Mouse (Mus musculus): ENCODE results near the gene Rhox4g.
"Not testable (repeated sequence)": the region's sequence is repeated elsewhere in the genome, so short reads cannot be mapped to it uniquely, and the experiment has no call there.

Gene Rhox4g

GRCm38 (mm10) chrX:37651227-37651626, at the start of gene Rhox4g:
TSS of gene Rhox4g (minus strand) at chrX:37651327.
- not testable (repeated sequence) for DNase-seq

- DNase-seq = no peak
These were observed 41.1 kb upstream of the Rhox4g start for GRCm38 (mm10) chrX:37692261-37692660.

GRCm38 (mm10) chrX:37683031-37683715, 32.0 kb upstream of the Rhox4g start:
- no peak for DNase-seq

- DNase-seq = not testable (repeated sequence)
These were observed 22.1 kb upstream of the Rhox4g start, which contains the start of gene Rhox2h for GRCm38 (mm10) chrX:37673177-37673576. TSS of gene Rhox2h (minus strand) at chrX:37673277.

- DNase-seq = not testable (repeated sequence)
These were observed 17.5 kb upstream of the Rhox4g start, which contains the start of gene Rhox3h for GRCm38 (mm10) chrX:37668664-37669063. TSS of gene Rhox3h (minus strand) at chrX:37668764.

- DNase-seq = not testable (repeated sequence)
These were observed 7.8 kb downstream of the Rhox4g start, which contains the start of gene Rhox2g for GRCm38 (mm10) chrX:37643370-37643769. TSS of gene Rhox2g (minus strand) at chrX:37643470.

- not testable (repeated sequence) for DNase-seq
These were observed 22.6 kb downstream of the Rhox4g start, which contains the start of gene Rhox3g for GRCm38 (mm10) chrX:37628512-37628911. TSS of gene Rhox3g (minus strand) at chrX:37628612.

- DNase-seq = not testable (repeated sequence)
These were observed 43.5 kb downstream of the Rhox4g start, which contains the start of gene Rhox4f for GRCm38 (mm10) chrX:37607604-37608003. TSS of gene Rhox4f (minus strand) at chrX:37607704.
